Mouse (Mus musculus): ENCODE data around the gene Eif2b4.
"Not testable (repeated sequence)": the region's sequence is repeated elsewhere in the genome, so short reads cannot be mapped to it uniquely, and the experiment has no call there.

Eif2b4 gene

GRCm38 (mm10) chr5:31192939-31193630, at the start of gene Eif2b4, which contains the start of gene Snx17:
Gene Eif2b4 (minus strand): TSS chr5:31193430.
Gene Snx17 (plus strand): TSS chr5:31193227.
- DNase-seq (ENCODE audit: low spot score in 2 of 2), result peak; percentile 100

GRCm38 (mm10) chr5:31242191-31242590, 49.0 kb upstream of the Eif2b4 start:
- DNase-seq (ENCODE audit: low spot score in 2 of 2), result peak in 1 of 2 experiments; percentile 13

DNA sequence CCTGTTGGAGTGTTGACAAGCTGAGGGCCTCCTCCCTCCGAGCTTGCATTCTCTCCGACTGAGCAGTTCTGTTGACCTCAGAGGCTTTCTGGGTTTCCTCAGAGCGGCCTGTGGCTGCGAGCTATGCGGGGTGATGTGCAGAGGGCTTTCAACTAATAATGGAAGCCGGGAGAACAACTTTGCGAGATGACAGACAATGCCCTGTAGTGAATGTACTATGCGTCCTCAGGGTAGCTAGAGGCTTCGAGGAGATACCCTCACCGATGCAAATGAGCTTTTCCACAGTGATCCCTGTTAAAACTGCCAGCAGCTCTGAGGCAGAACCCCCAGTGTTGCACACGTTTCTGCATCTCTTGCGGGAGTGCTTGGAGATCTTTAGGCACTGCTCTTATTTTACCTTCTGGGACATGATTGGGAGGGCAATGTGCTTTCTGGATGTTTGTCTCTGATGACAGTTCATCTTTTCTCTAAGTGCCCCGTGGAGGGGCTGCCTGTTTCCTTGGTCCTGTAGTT, 48.3 kb upstream of the Eif2b4 start:
- peak in 1 of 2 experiments; percentile 34 for DNase-seq (ENCODE audit: low spot score in 2 of 2)

DNA sequence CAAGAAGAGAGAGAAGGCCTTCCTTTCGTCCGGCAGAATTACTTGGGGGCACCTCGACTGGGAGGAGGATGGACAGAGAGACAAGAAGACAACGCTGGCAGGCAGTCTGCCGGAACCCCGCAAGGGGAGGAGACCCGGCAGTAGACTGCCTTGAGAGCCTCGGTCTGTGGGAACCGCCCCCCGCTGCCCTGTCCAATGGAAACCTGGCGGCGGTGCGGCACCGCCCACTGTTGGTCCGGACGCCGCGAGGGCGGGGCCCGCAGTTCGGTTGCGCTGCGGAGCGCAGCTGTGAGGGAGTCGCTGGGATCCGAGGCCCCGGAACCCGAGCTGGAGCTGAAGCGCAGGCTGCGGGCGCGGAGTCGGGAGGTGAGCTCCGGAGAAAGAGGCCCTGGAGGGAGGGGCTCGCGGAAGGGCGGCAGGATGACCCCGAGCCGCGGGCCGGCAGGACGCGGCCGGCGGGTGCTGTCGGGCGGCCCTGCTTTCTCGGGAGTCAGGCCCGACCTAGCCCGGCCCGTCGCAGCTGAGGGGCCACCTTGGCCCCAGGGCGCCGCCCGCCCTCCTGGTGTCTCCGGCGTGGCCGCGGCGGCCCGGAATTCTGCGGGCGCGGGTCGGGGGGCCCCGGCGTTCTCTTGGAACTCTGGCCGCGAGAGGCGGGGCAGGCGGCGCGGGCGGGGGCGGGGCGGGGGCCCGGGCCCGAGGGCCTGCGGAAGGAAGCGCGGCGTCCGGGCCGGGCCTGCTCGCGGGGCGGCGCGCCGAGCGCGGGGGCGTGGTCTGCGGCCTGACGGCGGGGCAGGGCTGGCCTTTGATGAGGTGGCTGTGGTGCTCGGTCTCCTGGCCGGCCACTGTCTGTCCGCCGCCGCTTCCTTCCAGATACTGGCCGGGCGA, 47.6 kb upstream of the Eif2b4 start, which contains the start of the genes Nrbp1 and Gm9970:
TSS of gene Nrbp1 (plus strand) at position 228 of the 885 bp plus-strand sequence.
TSS of gene Gm9970 (minus strand) at position 596 of the 885 bp plus-strand sequence.
- peak; percentile 97 to 98 for DNase-seq (ENCODE audit: low spot score in 2 of 2)

- DNase-seq (ENCODE audit: low spot score in 2 of 2), result no peak
These were observed 33.4 kb upstream of the Eif2b4 start for GRCm38 (mm10) chr5:31226641-31227040.

GRCm38 (mm10) chr5:31222696-31223095, 29.5 kb upstream of the Eif2b4 start:
- peak in 1 of 2 experiments; percentile 36 for DNase-seq (ENCODE audit: low spot score in 2 of 2)

GRCm38 (mm10) chr5:31221304-31221945, 28.2 kb upstream of the Eif2b4 start:
- DNase-seq (ENCODE audit: low spot score in 2 of 2), result peak; percentile 70

- DNase-seq (ENCODE audit: low spot score in 2 of 2), result peak; percentile 97
These were observed 27.4 kb upstream of the Eif2b4 start, which contains the start of gene Ppm1g for GRCm38 (mm10) chr5:31220448-31221303. Gene Ppm1g (minus strand): TSS chr5:31220687.

- DNase-seq (ENCODE audit: low spot score in 2 of 2), result peak; percentile 70
These were observed 26.7 kb upstream of the Eif2b4 start for GRCm38 (mm10) chr5:31219911-31220447.

DNA sequence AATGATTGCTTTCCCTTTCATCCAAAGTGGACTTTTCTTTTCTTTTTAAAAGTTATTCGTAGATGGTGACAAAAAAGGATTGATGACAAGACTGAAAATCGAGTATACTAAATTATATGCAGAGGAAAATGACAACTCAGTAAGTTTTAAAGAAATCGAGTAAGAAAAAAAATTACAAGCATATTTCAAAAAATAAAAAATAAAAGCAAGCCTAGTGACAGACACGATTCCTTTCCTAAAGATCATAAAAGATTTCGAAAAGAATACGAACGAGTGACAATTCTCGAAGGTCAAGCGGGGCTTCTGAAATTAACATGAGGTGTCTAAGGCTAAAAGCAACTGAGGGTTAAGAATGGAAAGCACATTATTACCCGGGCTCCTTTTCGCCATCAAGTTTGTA, 26.2 kb upstream of the Eif2b4 start:
- no peak for DNase-seq (ENCODE audit: low spot score in 2 of 2)

- DNase-seq (ENCODE audit: low spot score in 2 of 2), result peak in 1 of 2 experiments; percentile 39
These were observed 25.8 kb upstream of the Eif2b4 start for GRCm38 (mm10) chr5:31219070-31219469.

DNA sequence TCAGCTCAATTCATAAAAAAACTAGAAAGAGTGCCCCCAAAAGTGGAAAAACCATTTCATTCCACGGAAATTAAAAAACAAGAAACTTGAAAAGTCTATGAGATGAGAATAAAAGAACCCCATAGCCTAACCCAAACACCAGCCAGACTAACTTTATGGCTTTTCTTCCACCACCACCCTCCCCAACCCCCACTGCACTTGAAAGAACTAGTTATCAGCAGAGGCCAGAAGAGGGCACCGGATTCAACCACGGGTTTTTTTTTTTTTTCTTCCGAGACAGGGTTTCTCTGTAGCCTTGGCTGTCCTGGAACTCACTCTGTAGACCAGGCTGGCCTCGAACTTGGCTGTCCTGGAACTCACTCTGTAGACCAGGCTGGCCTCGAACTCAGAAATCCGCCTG, 25.1 kb upstream of the Eif2b4 start:
- no peak for DNase-seq (ENCODE audit: low spot score in 2 of 2)

DNA sequence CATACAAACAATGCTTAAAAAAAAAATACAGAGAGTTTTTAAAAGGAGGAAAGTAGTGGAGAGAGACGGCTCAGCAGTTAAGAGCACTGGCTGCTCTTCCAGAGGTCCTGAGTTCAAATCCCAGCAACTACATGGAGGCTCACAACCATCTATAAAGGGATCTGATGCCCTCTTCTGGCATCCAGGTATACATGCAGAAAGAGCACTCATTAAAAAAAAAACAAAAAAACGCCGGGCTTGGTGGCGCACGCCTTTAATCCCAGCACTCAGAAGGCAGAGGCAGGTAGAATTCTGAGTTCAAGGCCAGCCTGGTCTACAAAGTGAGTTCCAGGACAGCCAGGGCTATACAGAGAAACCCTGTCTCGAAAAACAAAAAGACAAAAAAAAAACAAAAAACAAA, 23.3 kb upstream of the Eif2b4 start:
- not testable (repeated sequence) for DNase-seq (ENCODE audit: low spot score in 2 of 2)

DNA sequence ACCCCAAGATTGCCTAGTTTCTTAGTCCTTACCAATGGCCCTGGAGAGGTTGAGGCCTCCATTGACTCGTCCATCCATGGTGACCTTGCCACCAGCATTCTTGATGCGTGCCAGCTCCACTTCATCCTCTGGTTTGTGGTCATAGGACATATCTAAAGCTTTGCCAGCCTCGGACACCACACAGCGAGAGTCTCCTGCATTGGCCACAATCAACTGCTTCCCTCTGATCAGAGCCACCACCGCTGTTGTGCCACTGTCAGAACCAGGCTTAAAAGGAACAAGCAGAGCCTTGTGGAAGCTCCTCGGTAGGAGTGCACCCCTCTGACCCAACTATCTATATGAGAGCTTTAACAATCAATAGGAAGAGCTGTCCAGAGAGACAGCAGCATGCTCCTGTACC, 11.2 kb upstream of the Eif2b4 start:
- peak in 1 of 2 experiments; percentile 27 for DNase-seq (ENCODE audit: low spot score in 2 of 2)

GRCm38 (mm10) chr5:31203866-31204265, 10.6 kb upstream of the Eif2b4 start:
- DNase-seq (ENCODE audit: low spot score in 2 of 2), result no peak

DNA sequence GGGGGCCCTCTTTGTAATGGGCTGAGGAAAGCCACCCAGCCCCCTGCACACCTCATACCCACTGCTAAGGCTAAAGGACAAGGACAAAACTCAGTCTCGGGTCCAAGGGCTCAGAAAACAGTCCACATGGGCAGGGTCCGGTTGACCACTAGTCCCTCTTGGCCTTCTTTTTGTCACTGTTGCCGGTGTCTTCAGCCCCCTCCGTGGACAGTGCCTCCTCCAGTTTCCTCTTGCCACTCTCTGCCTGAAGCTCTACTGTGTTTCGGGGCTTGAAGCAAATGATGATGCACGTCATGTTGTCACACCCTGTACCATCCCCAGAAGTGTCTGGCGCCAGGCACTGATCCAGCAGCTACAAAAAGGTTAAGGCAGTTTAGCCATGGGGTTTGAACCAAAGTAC, 9.7 kb upstream of the Eif2b4 start:
- peak in 1 of 2 experiments; percentile 45 for DNase-seq (ENCODE audit: low spot score in 2 of 2)

DNA sequence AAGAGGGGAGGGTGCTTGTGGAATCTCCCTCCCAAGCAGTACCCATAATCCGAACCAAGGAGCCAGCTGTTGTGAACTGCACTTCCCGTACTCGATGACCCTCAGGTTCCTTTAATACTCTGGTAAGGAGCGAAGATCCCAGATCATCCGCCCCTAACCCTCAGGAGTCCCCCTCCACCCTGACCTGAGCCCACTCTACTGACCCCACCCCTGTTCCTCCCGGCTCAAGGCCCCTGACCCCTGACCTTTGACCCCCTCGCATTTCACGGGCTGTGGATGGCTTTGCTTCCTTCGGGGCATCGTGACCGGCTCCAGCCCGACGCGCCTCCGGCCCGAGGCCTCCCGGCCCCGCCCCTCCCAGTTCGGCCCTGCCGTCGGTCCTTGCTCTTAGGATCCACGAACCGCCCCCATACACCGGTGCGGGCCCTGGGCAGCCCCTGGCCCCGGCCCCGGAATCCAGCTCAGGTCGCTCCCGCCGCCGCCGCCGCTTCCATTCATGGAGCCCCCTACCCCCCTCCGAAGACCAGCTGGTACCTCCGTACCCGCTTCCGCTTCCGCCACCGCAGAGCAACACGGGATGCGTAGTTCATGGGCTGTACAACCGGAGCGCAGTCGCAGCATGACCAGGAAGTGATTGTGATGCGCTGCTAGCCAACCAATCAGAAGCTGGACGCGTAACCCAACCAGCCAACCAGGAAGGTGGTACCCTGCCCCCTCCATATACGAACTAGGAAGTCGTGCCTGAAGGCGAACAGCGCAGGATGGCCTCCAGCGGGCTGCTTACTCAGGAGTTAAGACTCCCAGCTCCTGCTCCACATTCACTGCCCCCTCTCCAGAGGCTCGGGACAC, 8.7 kb upstream of the Eif2b4 start, which contains the start of gene Zfp513:
TSS of gene Zfp513 (minus strand) at position 562 of the 849 bp plus-strand sequence.
- DNase-seq (ENCODE audit: low spot score in 2 of 2), result peak; percentile 99 to 100

DNA sequence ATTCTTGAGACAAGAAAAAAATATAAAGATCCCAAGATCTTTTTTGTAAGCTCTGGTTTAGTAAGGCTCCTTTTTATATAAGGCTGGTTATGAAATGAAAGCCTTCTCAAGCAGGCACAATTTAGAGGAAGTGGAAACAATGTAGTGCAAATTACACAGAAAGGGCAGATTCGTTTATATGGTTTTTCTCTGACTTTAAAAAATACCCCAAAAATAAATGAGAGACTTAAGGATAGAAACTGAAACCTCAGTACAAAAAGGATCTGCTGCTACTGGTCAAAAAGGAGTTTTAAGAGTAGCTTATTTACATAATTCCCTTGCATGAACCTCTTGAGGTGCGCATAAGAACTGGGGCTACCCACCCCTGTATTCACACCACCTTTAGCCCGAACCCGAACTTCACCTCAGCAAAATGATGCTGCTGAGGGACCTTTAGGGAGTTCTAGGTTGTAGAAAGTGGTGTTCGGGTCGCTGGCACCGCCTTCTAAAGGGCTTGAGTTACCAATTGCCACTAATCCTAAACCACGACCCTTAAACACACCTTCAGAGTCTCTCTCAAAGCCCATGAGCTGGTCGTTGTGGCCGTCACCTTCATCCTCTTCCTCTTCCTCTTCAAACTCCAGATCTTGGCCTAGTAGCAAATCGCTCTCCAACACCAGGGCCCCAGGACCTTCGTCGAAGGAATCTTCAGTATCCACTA, 8.0 kb upstream of the Eif2b4 start:
- DNase-seq (ENCODE audit: low spot score in 2 of 2), result peak in 1 of 2 experiments; percentile 43

DNA sequence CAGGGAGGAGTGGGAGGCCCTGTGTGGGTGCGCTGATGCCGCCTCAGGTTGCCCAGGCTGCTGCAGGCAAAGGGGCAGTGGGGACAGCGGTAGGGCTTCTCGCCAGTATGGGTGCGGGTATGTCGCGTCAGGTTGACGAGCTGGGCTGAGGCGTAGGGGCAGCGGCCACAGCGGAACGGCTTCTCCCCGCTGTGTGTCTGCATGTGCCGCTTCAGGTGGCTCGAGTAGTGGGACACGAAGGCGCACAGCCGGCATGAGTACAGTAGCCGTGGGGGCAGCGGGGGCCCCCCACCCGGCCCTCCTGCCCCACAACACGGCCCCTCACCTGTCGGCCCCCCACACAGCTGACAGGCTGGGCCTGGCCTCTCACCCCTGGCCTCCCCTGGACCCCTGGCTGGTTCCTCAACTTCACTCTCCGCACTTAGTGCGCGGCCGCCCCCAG, 7.1 kb upstream of the Eif2b4 start:
- peak in 1 of 2 experiments; percentile 53 for DNase-seq (ENCODE audit: low spot score in 2 of 2)

All from right cerebral cortex, postnatal 10 days (tissue).